Mouse (Mus musculus): ENCODE data around the gene Ldoc1.

Ldoc1 gene

GRCm38 (mm10) chrX:61709302-61710033 is at the start of gene Ldoc1:
Ldoc1 (plus strand) TSS chrX:61709497.
- DNase-seq = peak; percentile 47 to 67

- peak; percentile 28 to 36 for DNase-seq
Observed at GRCm38 (mm10) chrX:61710131-61710530, 834 bp downstream of the Ldoc1 start.

- peak; percentile 43 to 54 for DNase-seq
Observed at GRCm38 (mm10) chrX:61722281-61723028, 13.2 kb downstream of the Ldoc1 start.

GRCm38 (mm10) chrX:61723029-61723980 is 14.0 kb downstream of the Ldoc1 start:
- peak; percentile 33 to 54 for DNase-seq

GRCm38 (mm10) chrX:61727516-61728310 is 18.4 kb downstream of the Ldoc1 start:
- DNase-seq = no peak

Measured in cerebellum, postnatal 36 days (tissue).